In genomic region chr2:127142577-127143157, GRCm38 (mm10) we compare ENCODE assay signal across 8 mouse cellular contexts. TPM values are rescaled to one million over a fixed set of nuclear protein-coding genes. Genes with fewer than 3 reads are reported as not detected.
DNase-seq lines count a peak whose midpoint lies in the region; ATAC-seq lines count a peak whose summit lies in the region.

No protein-coding gene starts in this region.

- DNase-seq in lung, postnatal 4 days, result no peak
- peak; percentile 55 for DNase-seq in induced T-regulatory cell, adult 2 months (ENCODE audit: low read depth)
- DNase-seq in MN1 (ENCODE audit: low spot score), result no peak
- DNase-seq in adrenal gland, postnatal 25 days, result no peak
- no peak for DNase-seq in testis, postnatal 10 days (ENCODE audit: low spot score)

- 0 out of 2 replicates have a peak, but pooled peaks have one; percentile 15 for ATAC-seq in lung, embryonic 15.5 days (ENCODE audit: borderline replicate concordance, extremely low read depth, low FRiP score, low TSS enrichment)
- no peak; the same call in 1 of the 2 replicates for ATAC-seq in embryonic facial prominence, embryonic 12.5 days (ENCODE audit: insufficient number of reproducible peaks, insufficient read depth, low FRiP score, low TSS enrichment)
- peak; percentile 30; the same call in 1 of the 2 replicates for ATAC-seq in midbrain, embryonic 15.5 days (replicated peaks)

- 11% methylated on average over 6 of the region's 6 CpGs for WGBS in lung, embryonic 15.5 days
- 13% methylated on average over 6 of the region's 6 CpGs for WGBS in embryonic facial prominence, embryonic 12.5 days
- 14% methylated on average over 6 of the region's 6 CpGs for WGBS in midbrain, embryonic 15.5 days

- peak overlapping the region; percentile 72 for H3K4me3 ChIP-seq in lung, embryonic 15.5 days
- H3K4me3 ChIP-seq in embryonic facial prominence, embryonic 12.5 days, result peak overlapping the region; percentile 58
- peak overlapping the region; percentile 51 for H3K4me3 ChIP-seq in midbrain, embryonic 15.5 days

- H3K36me3 ChIP-seq in lung, embryonic 15.5 days, result peaks cover 24% of the 10 kb centered on the region
- H3K36me3 ChIP-seq in embryonic facial prominence, embryonic 12.5 days, result peaks cover 24% of the 10 kb centered on the region
- H3K36me3 ChIP-seq in midbrain, embryonic 15.5 days (replicated peaks), result no peaks in the 10 kb centered on the region

- H3K27me3 ChIP-seq in lung, embryonic 15.5 days, result no peaks in the 10 kb centered on the region
- H3K27me3 ChIP-seq in embryonic facial prominence, embryonic 12.5 days, result no peaks in the 10 kb centered on the region
- no peaks in the 10 kb centered on the region for H3K27me3 ChIP-seq in midbrain, embryonic 15.5 days (replicated peaks)

- H3K9me3 ChIP-seq in lung, embryonic 15.5 days, result no peaks in the 10 kb centered on the region
- H3K9me3 ChIP-seq in embryonic facial prominence, embryonic 12.5 days, result no peaks in the 10 kb centered on the region
- H3K9me3 ChIP-seq in midbrain, embryonic 15.5 days, result no peaks in the 10 kb centered on the region

- H3K4me1 ChIP-seq in lung, embryonic 15.5 days, result peaks cover 28% of the 10 kb centered on the region
- peaks cover 14% of the 10 kb centered on the region for H3K4me1 ChIP-seq in embryonic facial prominence, embryonic 12.5 days
- H3K4me1 ChIP-seq in midbrain, embryonic 15.5 days, result peaks cover 11% of the 10 kb centered on the region

- peak overlapping the region; percentile 83 for H3K4me2 ChIP-seq in lung, embryonic 15.5 days
- peak overlapping the region; percentile 67 for H3K4me2 ChIP-seq in embryonic facial prominence, embryonic 12.5 days (replicated peaks)
- peak overlapping the region; percentile 94 for H3K4me2 ChIP-seq in midbrain, embryonic 15.5 days

- no peak overlapping the region for H3K27ac ChIP-seq in lung, embryonic 15.5 days
- H3K27ac ChIP-seq in embryonic facial prominence, embryonic 12.5 days, result no peak overlapping the region
- H3K27ac ChIP-seq in midbrain, embryonic 15.5 days, result no peak overlapping the region

- peak overlapping the region; percentile 66 for H3K9ac ChIP-seq in lung, embryonic 15.5 days
- H3K9ac ChIP-seq in embryonic facial prominence, embryonic 12.5 days, result peak overlapping the region; percentile 61
- peak overlapping the region; percentile 51 for H3K9ac ChIP-seq in midbrain, embryonic 15.5 days

RNA-seq across cellular contexts. Expression of gene Itpripl1, which starts 0.6 kb away (rescaled TPM):
- polyA plus RNA-seq in lung, embryonic 15.5 days (2015; fragmentation: Nextera tagmentation; extraction: Ambion mirVana), result 28.5 and 29.5 TPM in 2 replicates
- 18.8 and 22.1 TPM in 2 replicates for polyA plus RNA-seq in embryonic facial prominence, embryonic 12.5 days (2016; fragmentation: Nextera tagmentation; extraction: Ambion mirVana)
- polyA plus RNA-seq in midbrain, embryonic 15.5 days (2015; fragmentation: Nextera tagmentation; extraction: Ambion mirVana), result 7.6 and 7.7 TPM in 2 replicates
- 5.3 and 7.2 TPM in 2 replicates for total RNA-seq in adrenal gland, postnatal 25 days (2021)

RNA-seq across cellular contexts. Expression of gene Ncaph, which starts 8.9 kb away (rescaled TPM):
- 109 and 113 TPM in 2 replicates for polyA plus RNA-seq in lung, embryonic 15.5 days (2015; fragmentation: Nextera tagmentation; extraction: Ambion mirVana)
- 91.3 and 96.2 TPM in 2 replicates for polyA plus RNA-seq in embryonic facial prominence, embryonic 12.5 days (2016; fragmentation: Nextera tagmentation; extraction: Ambion mirVana)
- polyA plus RNA-seq in midbrain, embryonic 15.5 days (2015; fragmentation: Nextera tagmentation; extraction: Ambion mirVana), result 13.1 and 13.9 TPM in 2 replicates
- total RNA-seq in adrenal gland, postnatal 25 days (2021), result 6.4 and 7.5 TPM in 2 replicates
